Mouse (Mus musculus) liver, embryonic 13.5 days (tissue): ENCODE data around the gene Crim1. TPM values are rescaled to one million over a fixed set of nuclear protein-coding genes. Genes with fewer than 3 reads are reported as not detected.

Experiments used
- ATAC-seq: fragments of 200-750 bp; cut with Nextera tagmentation; 2 replicates; pipeline ENCODE4 v1.8.0; 2017; ENCODE audit warnings: low read depth, mild to moderate bottlenecking, moderate number of reproducible peaks, moderate library complexity
- DNase-seq: peaks from one replicate; pipeline ENCODE4 v3.0.0; 2022
- H3K27ac ChIP-seq: fragments of 300-500 bp; sonication (generic); 2 replicates; pipeline ENCODE4 v1.5.1; 2015; ENCODE audit warnings: moderate library complexity, mild to moderate bottlenecking, inconsistent platforms
- H3K27me3 ChIP-seq: fragments of 300-500 bp; sonication (generic); 2 replicates; pipeline ENCODE4 v1.6.1; 2015; ENCODE audit warnings: mild to moderate bottlenecking, inconsistent platforms
- H3K36me3 ChIP-seq: fragments of 300-500 bp; sonication (generic); 2 replicates; pipeline ENCODE4 v1.6.1; 2015; ENCODE audit warnings: mild to moderate bottlenecking, inconsistent platforms
- H3K4me1 ChIP-seq: fragments of 300-500 bp; sonication (generic); replicated peaks from 2 replicates; pipeline ENCODE4 v1.6.1; 2015; ENCODE audit warnings: inconsistent platforms
- H3K4me2 ChIP-seq: fragments of 300-500 bp; sonication (generic); 2 replicates; pipeline ENCODE4 v1.6.1; 2015; ENCODE audit warnings: inconsistent platforms, mild to moderate bottlenecking, moderate library complexity
- H3K4me3 ChIP-seq: fragments of 300-500 bp; sonication (generic); replicated peaks from 2 replicates; pipeline ENCODE4 v1.5.1; 2015; ENCODE audit warnings: mild to moderate bottlenecking, inconsistent platforms
- H3K9ac ChIP-seq: fragments of 300-500 bp; sonication (generic); 2 replicates; pipeline ENCODE4 v1.6.1; 2015; ENCODE audit warnings: mild to moderate bottlenecking, inconsistent platforms
- H3K9me3 ChIP-seq: fragments of 300-500 bp; sonication (generic); replicated peaks from 2 replicates; pipeline ENCODE4 v1.6.1; 2016; ENCODE audit warnings: inconsistent platforms
- WGBS: fragments of 180-500 bp; shearing (Covaris S2); methylation state at CpG from one replicate; pipeline ENCODE4 v1.1.7; 2015; ENCODE audit not compliant: insufficient replicate concordance; 5-methylcytosine and 5-hydroxymethylcytosine counted together
- polyA plus RNA-seq: library from polyadenylated mRNA; unstranded; fragments of >200 nt; fragmentation: Nextera tagmentation; extraction: Ambion mirVana; gene quantifications from 2 replicates; pipeline ENCODE4 v1.2.1, GENCODE M21; 2015

The Crim1 gene
- polyA plus RNA-seq, 1 experiment from 2014 or later: 0.56 TPM

- no peaks in the 10 kb centered on the region for H3K36me3 ChIP-seq
- no peak overlapping the region for H3K4me2 ChIP-seq
- no peaks in the 10 kb centered on the region for H3K9me3 ChIP-seq
- DNase-seq: no peak
- ATAC-seq: no peak
- no peaks in the 10 kb centered on the region for H3K27me3 ChIP-seq
- no peak overlapping the region for H3K4me3 ChIP-seq
- no peak overlapping the region for H3K9ac ChIP-seq
- peaks cover 44% of the 10 kb centered on the region for H3K4me1 ChIP-seq
- H3K27ac ChIP-seq: 0 out of 2 replicates have a peak overlapping the region, but pooled peaks have one; percentile 5
- WGBS: 45% methylated on average over 8 of the region's 8 CpGs
Observed at GRCm38 (mm10) chr17:78331438-78331837, 131.4 kb downstream of the Crim1 start.

GRCm38 (mm10) chr17:78333275-78333674 lies 133.2 kb downstream of the Crim1 start:
- Histone ChIP-seq H3K9ac (no peak overlapping the region), H3K4me3 (no peak overlapping the region), H3K4me1 (peaks cover 26% of the 10 kb centered on the region), H3K36me3 (no peaks in the 10 kb centered on the region), H3K4me2 (no peak overlapping the region), H3K9me3 (no peaks in the 10 kb centered on the region), H3K27ac (no peak overlapping the region), H3K27me3 (no peaks in the 10 kb centered on the region)
- no peak for DNase-seq
- 91% methylated on average over 10 of the region's 10 CpGs for WGBS
- no peak for ATAC-seq

GRCm38 (mm10) chr17:78335250-78335649 lies 135.2 kb downstream of the Crim1 start:
- peaks cover 14% of the 10 kb centered on the region for H3K4me1 ChIP-seq
- no peak overlapping the region for H3K9ac ChIP-seq
- no peak overlapping the region for H3K27ac ChIP-seq
- H3K36me3 ChIP-seq: no peaks in the 10 kb centered on the region
- no peaks in the 10 kb centered on the region for H3K27me3 ChIP-seq
- no peak overlapping the region for H3K4me3 ChIP-seq
- DNase-seq: no peak
- 77% methylated on average over 8 of the region's 8 CpGs for whole genome bisulfite sequencing
- no peak overlapping the region for H3K4me2 ChIP-seq
- no peak for ATAC-seq
- no peaks in the 10 kb centered on the region for H3K9me3 ChIP-seq

GRCm38 (mm10) chr17:78343688-78344087 lies 143.6 kb downstream of the Crim1 start:
- H3K9me3 ChIP-seq: no peaks in the 10 kb centered on the region
- H3K4me3 ChIP-seq: no peak overlapping the region
- no peaks in the 10 kb centered on the region for H3K4me1 ChIP-seq
- WGBS: 86% methylated on average over 3 of the region's 3 CpGs
- no peaks in the 10 kb centered on the region for H3K36me3 ChIP-seq
- H3K27me3 ChIP-seq: no peaks in the 10 kb centered on the region
- H3K4me2 ChIP-seq: no peak overlapping the region
- no peak overlapping the region for H3K9ac ChIP-seq
- DNase-seq (no peak), ATAC-seq (no peak)
- no peak overlapping the region for H3K27ac ChIP-seq

- H3K9ac ChIP-seq: no peak overlapping the region
- no peak overlapping the region for H3K4me3 ChIP-seq
- no peak for DNase-seq
- ATAC-seq: no peak
- no peaks in the 10 kb centered on the region for H3K36me3 ChIP-seq
- 85% methylated on average over 17 of the region's 17 CpGs for WGBS
- H3K9me3 ChIP-seq: no peaks in the 10 kb centered on the region
- H3K27me3 ChIP-seq: no peaks in the 10 kb centered on the region
- no peak overlapping the region for H3K27ac ChIP-seq
- H3K4me2 ChIP-seq: no peak overlapping the region
- no peaks in the 10 kb centered on the region for H3K4me1 ChIP-seq
Observed at GRCm38 (mm10) chr17:78347111-78347801, 147.2 kb downstream of the Crim1 start.

GRCm38 (mm10) chr17:78351676-78352499 lies 151.8 kb downstream of the Crim1 start:
- no peak for ATAC-seq
- DNase-seq: no peak
- no peaks in the 10 kb centered on the region for H3K36me3 ChIP-seq
- H3K4me2 ChIP-seq: no peak overlapping the region
- H3K4me3 ChIP-seq: no peak overlapping the region
- WGBS: 67% methylated on average over 12 of the region's 12 CpGs
- no peak overlapping the region for H3K27ac ChIP-seq
- no peaks in the 10 kb centered on the region for H3K27me3 ChIP-seq
- no peaks in the 10 kb centered on the region for H3K9me3 ChIP-seq
- 0 out of 2 replicates have a peak, but pooled peaks cover 5% of the 10 kb centered on the region for H3K4me1 ChIP-seq
- no peak overlapping the region for H3K9ac ChIP-seq

- H3K9ac ChIP-seq: no peak overlapping the region
- WGBS: 55% methylated on average over 3 of the region's 3 CpGs
- no peak overlapping the region for H3K27ac ChIP-seq
- H3K27me3 ChIP-seq: no peaks in the 10 kb centered on the region
- H3K4me2 ChIP-seq: no peak overlapping the region
- no peak for DNase-seq
- ATAC-seq: no peak
- 0 out of 2 replicates have a peak, but pooled peaks cover 5% of the 10 kb centered on the region for H3K4me1 ChIP-seq
- H3K9me3 ChIP-seq: no peaks in the 10 kb centered on the region
- H3K36me3 ChIP-seq: no peaks in the 10 kb centered on the region
- no peak overlapping the region for H3K4me3 ChIP-seq
Observed at GRCm38 (mm10) chr17:78352500-78352855, 152.4 kb downstream of the Crim1 start.

GRCm38 (mm10) chr17:78354411-78354810 lies 154.4 kb downstream of the Crim1 start:
- no peaks in the 10 kb centered on the region for H3K27me3 ChIP-seq
- H3K36me3 ChIP-seq: no peaks in the 10 kb centered on the region
- ATAC-seq: no peak
- H3K9me3 ChIP-seq: no peaks in the 10 kb centered on the region
- 0 out of 2 replicates have a peak, but pooled peaks cover 5% of the 10 kb centered on the region for H3K4me1 ChIP-seq
- DNase-seq: no peak
- 71% methylated on average over 2 of the region's 2 CpGs for WGBS
- H3K4me2 ChIP-seq: no peak overlapping the region
- H3K4me3 ChIP-seq: no peak overlapping the region
- H3K9ac ChIP-seq: no peak overlapping the region
- H3K27ac ChIP-seq: no peak overlapping the region

- H3K4me3 ChIP-seq: no peak overlapping the region
- H3K9ac ChIP-seq: no peak overlapping the region
- H3K4me1 ChIP-seq: 0 out of 2 replicates have a peak, but pooled peaks cover 5% of the 10 kb centered on the region
- H3K4me2 ChIP-seq: no peak overlapping the region
- no peak for ATAC-seq
- H3K27ac ChIP-seq: no peak overlapping the region
- H3K9me3 ChIP-seq: no peaks in the 10 kb centered on the region
- 86% methylated on average over 12 of the region's 12 CpGs for WGBS
- DNase-seq: no peak
- H3K36me3 ChIP-seq: no peaks in the 10 kb centered on the region
- no peaks in the 10 kb centered on the region for H3K27me3 ChIP-seq
Observed at GRCm38 (mm10) chr17:78354871-78355270, 154.8 kb downstream of the Crim1 start.

GRCm38 (mm10) chr17:78355611-78356010 lies 155.6 kb downstream of the Crim1 start:
- DNase-seq (no peak), ATAC-seq (no peak)
- H3K27me3 ChIP-seq: no peaks in the 10 kb centered on the region
- no peak overlapping the region for H3K4me2 ChIP-seq
- no peak overlapping the region for H3K9ac ChIP-seq
- no peak overlapping the region for H3K27ac ChIP-seq
- 0 out of 2 replicates have a peak, but pooled peaks cover 5% of the 10 kb centered on the region for H3K4me1 ChIP-seq
- H3K9me3 ChIP-seq: no peaks in the 10 kb centered on the region
- 80% methylated on average over 8 of the region's 8 CpGs for WGBS
- no peaks in the 10 kb centered on the region for H3K36me3 ChIP-seq
- H3K4me3 ChIP-seq: no peak overlapping the region

- H3K4me3 ChIP-seq: no peak overlapping the region
- WGBS: 76% methylated on average over 4 of the region's 4 CpGs
- no peaks in the 10 kb centered on the region for H3K36me3 ChIP-seq
Observed at GRCm38 (mm10) chr17:78357753-78358152, 157.7 kb downstream of the Crim1 start.

More at GRCm38 (mm10) chr17:78357753-78358152, 157.7 kb downstream of the Crim1 start:
- Histone ChIP-seq H3K27me3 (no peaks in the 10 kb centered on the region), H3K9ac (no peak overlapping the region), H3K4me1 (peaks cover 19% of the 10 kb centered on the region), H3K27ac (no peak overlapping the region), H3K4me2 (no peak overlapping the region), H3K9me3 (no peaks in the 10 kb centered on the region)
- no peak for DNase-seq
- no peak for ATAC-seq
